Mouse (Mus musculus): ENCODE measurements around the gene Actrt3. TPM values are rescaled to one million over a fixed set of nuclear protein-coding genes. Genes with fewer than 3 reads are reported as not detected.

The Actrt3 gene
- polyA plus RNA-seq, 1 experiment from 2014 or later = 0.10 TPM

DNA sequence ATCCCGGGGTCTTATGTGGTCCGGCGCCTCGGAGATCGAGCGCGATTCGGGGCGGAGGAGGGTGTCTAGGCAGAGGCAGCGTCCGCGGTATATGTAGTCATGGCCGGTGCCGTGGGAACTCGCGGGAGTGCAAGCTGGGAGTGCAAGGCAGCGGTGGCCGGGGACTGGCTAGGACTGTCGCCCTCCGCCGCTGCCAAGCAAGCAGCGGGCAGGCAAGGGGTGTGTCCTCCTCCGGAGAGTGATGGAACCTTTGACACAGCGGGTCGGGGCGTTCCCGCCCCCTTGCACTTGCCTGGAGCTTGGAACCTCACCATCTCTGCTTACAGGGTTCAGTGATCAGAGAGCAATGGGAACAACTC, 3.0 kb upstream of the Actrt3 start:
- Histone ChIP-seq H3K9me3 (no peaks in the 10 kb centered on the region), H3K4me2 (peak overlapping the region; percentile 82), H3K36me3 (peaks cover 32% of the 10 kb centered on the region), H3K9ac (replicated peaks) (peak overlapping the region; percentile 82), H3K4me1 (replicated peaks) (peaks cover 17% of the 10 kb centered on the region), H3K27ac (peak overlapping the region; percentile 95), H3K27me3 (peaks cover 6% of the 10 kb centered on the region; the same call in 1 of the 2 replicates), H3K4me3 (replicated peaks) (peak overlapping the region; percentile 88)
- ATAC-seq (ENCODE audit: insufficient number of reproducible peaks, insufficient read depth, low FRiP score, low TSS enrichment, low read depth) = no peak; the same call in 1 of the 2 replicates
- 0% methylated on average over 27 of the region's 27 CpGs for WGBS

GRCm38 (mm10) chr3:30602065-30602739, 2.5 kb upstream of the Actrt3 start, which contains the start of gene Mynn:
TSS of gene Mynn (plus strand) at chr3:30602065.
- H3K9me3 ChIP-seq = no peaks in the 10 kb centered on the region
- H3K9ac ChIP-seq (replicated peaks) = peak within 1 kb of the TSS; percentile 82
- H3K4me2 ChIP-seq = peak within 1 kb of the TSS; percentile 82
- WGBS = under 1% methylated on average over 40 of the region's 40 CpGs
- peak within 1 kb of the TSS; percentile 88 for H3K4me3 ChIP-seq (replicated peaks)
- H3K27me3 ChIP-seq = peaks cover 6% of the 10 kb centered on the region; the same call in 1 of the 2 replicates
- ATAC-seq (ENCODE audit: insufficient number of reproducible peaks, insufficient read depth, low FRiP score, low TSS enrichment, low read depth) = peak; percentile 94
- H3K36me3 ChIP-seq = peaks cover 27% of the 10 kb centered on the region
- H3K4me1 ChIP-seq (replicated peaks) = peaks cover 17% of the 10 kb centered on the region
- H3K27ac ChIP-seq = peak within 1 kb of the TSS; percentile 95

- Histone ChIP-seq H3K4me2 (peak overlapping the region; percentile 82), H3K4me1 (replicated peaks) (peaks cover 17% of the 10 kb centered on the region), H3K9me3 (no peaks in the 10 kb centered on the region), H3K4me3 (replicated peaks) (peak overlapping the region; percentile 88), H3K27ac (peak overlapping the region; percentile 95), H3K36me3 (peaks cover 25% of the 10 kb centered on the region), H3K27me3 (peaks cover 6% of the 10 kb centered on the region; the same call in 1 of the 2 replicates), H3K9ac (replicated peaks) (peak overlapping the region; percentile 82)
- under 1% methylated on average over 13 of the region's 13 CpGs for WGBS
- ATAC-seq (ENCODE audit: insufficient number of reproducible peaks, insufficient read depth, low FRiP score, low TSS enrichment, low read depth) = no peak
These were observed 1.9 kb upstream of the Actrt3 start for GRCm38 (mm10) chr3:30601610-30602064.

DNA sequence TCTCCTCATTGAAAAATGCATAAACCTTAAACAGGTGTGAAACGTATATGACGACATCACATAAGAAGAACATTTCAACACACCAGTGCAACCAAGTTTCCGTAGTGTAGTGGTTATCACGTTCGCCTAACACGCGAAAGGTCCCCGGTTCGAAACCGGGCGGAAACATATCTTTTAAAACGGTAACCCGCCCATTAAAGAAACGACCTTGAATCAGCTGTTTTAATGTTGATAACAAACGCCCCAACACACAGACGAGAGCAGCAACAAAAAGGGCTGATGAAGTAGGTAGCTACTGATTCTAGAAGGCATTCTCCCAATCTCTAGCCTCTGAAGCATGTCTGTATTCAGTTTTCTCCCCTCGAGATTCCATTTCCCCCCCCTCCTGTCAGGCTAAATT, 1.4 kb upstream of the Actrt3 start:
- H3K27me3 ChIP-seq = peaks cover 6% of the 10 kb centered on the region; the same call in 1 of the 2 replicates
- peaks cover 17% of the 10 kb centered on the region for H3K4me1 ChIP-seq (replicated peaks)
- 0 out of 2 replicates have a peak, but pooled peaks have one; percentile 22 for ATAC-seq (ENCODE audit: insufficient number of reproducible peaks, insufficient read depth, low FRiP score, low TSS enrichment, low read depth)
- peaks cover 21% of the 10 kb centered on the region for H3K36me3 ChIP-seq
- peak overlapping the region; percentile 70; the same call in 1 of the 2 replicates for H3K27ac ChIP-seq
- under 1% methylated on average over 17 of the region's 17 CpGs for WGBS
- no peaks in the 10 kb centered on the region for H3K9me3 ChIP-seq
- peak overlapping the region; percentile 82 for H3K4me2 ChIP-seq
- H3K9ac ChIP-seq (replicated peaks) = no peak overlapping the region
- peak overlapping the region; percentile 88 for H3K4me3 ChIP-seq (replicated peaks)

DNA sequence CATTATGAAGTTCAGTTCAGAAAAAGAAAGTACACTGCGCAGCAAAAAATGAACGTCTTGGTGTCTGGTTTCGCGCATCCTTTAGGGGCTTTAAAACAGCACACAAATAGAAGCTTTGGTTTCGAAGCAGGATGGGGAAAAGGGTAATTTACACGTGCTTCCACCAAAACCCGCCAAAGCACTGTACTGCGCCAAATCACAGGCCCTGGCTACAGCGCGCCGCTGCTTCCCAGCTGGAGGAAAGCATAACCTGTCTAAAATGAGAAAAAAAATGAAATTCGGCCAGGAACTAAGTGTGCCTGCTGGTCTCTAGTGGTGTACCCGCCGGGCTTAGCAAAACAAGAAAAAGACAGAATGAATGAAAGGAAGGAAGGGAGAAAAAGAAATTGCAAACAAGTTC, 978 bp upstream of the Actrt3 start:
- Histone ChIP-seq H3K27me3 (peaks cover 6% of the 10 kb centered on the region; the same call in 1 of the 2 replicates), H3K4me1 (replicated peaks) (peaks cover 21% of the 10 kb centered on the region), H3K27ac (peak overlapping the region; percentile 74), H3K4me2 (peak overlapping the region; percentile 82), H3K9me3 (no peaks in the 10 kb centered on the region), H3K9ac (replicated peaks) (peak overlapping the region; percentile 57), H3K36me3 (peaks cover 16% of the 10 kb centered on the region), H3K4me3 (replicated peaks) (peak overlapping the region; percentile 88)
- ATAC-seq (ENCODE audit: insufficient number of reproducible peaks, insufficient read depth, low FRiP score, low TSS enrichment, low read depth) = no peak
- WGBS = under 1% methylated on average over 14 of the region's 14 CpGs

GRCm38 (mm10) chr3:30597271-30597670, 2.5 kb downstream of the Actrt3 start:
- no peaks in the 10 kb centered on the region for H3K36me3 ChIP-seq
- H3K4me1 ChIP-seq (replicated peaks) = peaks cover 18% of the 10 kb centered on the region
- no peak overlapping the region for H3K9ac ChIP-seq (replicated peaks)
- no peak overlapping the region for H3K4me3 ChIP-seq (replicated peaks)
- H3K27ac ChIP-seq = no peak overlapping the region
- peaks cover 6% of the 10 kb centered on the region; the same call in 1 of the 2 replicates for H3K27me3 ChIP-seq
- 83% methylated on average over 7 of the region's 7 CpGs for WGBS
- ATAC-seq (ENCODE audit: insufficient number of reproducible peaks, insufficient read depth, low FRiP score, low TSS enrichment, low read depth) = no peak
- H3K9me3 ChIP-seq = no peaks in the 10 kb centered on the region
- no peak overlapping the region for H3K4me2 ChIP-seq

- peaks cover 18% of the 10 kb centered on the region for H3K4me1 ChIP-seq (replicated peaks)
- WGBS = under 1% methylated on average over 62 of the region's 62 CpGs
- no peaks in the 10 kb centered on the region for H3K36me3 ChIP-seq
- H3K27ac ChIP-seq = peak overlapping the region; percentile 82
- H3K9me3 ChIP-seq = no peaks in the 10 kb centered on the region
- peak overlapping the region; percentile 77 for H3K4me3 ChIP-seq (replicated peaks)
- H3K27me3 ChIP-seq = peaks cover 6% of the 10 kb centered on the region; the same call in 1 of the 2 replicates
- H3K4me2 ChIP-seq = peak overlapping the region; percentile 77
- peak; percentile 39 for ATAC-seq (ENCODE audit: insufficient number of reproducible peaks, insufficient read depth, low FRiP score, low TSS enrichment, low read depth)
- H3K9ac ChIP-seq (replicated peaks) = peak overlapping the region; percentile 90
These were observed 4.5 kb downstream of the Actrt3 start for GRCm38 (mm10) chr3:30595111-30595832.

DNA sequence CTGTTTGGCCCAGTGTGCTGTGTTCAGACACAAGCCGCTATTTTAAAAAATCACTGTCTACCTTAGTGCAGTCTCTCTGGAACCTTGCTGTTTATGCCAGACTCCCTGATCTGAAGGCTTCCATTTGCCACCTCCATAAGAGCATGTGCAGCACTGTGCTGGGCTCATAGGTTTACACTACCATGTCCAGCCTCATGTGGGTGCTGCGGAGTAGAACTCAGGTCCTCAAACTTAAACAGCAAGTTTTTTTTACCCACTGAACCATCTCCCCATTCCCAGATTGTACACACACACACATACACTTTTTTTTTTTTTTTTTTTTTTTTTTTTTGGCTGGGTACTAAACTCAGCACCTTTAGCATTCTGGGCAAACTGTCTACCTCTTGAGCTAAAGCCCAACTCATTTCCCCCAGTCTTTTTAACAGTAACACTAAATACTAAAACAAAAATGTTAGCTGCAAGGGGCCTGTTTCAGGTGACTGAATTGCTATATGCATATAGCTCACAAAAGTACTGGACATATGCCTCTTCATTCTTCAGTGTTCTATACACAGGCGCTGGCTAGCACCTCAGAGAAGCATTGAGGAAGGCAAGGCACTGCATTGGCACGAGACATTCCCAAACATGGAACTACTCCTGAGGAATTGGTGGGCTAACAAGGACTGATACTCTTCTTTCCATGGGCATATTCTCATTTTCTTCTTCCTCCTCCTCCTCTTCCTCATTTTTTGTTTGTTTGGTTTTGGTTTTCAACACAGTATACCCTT, 5.8 kb downstream of the Actrt3 start:
- 0 out of 2 replicates have a peak, but pooled peaks have one; percentile 29 for ATAC-seq (ENCODE audit: insufficient number of reproducible peaks, insufficient read depth, low FRiP score, low TSS enrichment, low read depth)
- no peak overlapping the region for H3K4me2 ChIP-seq
- no peak overlapping the region for H3K9ac ChIP-seq (replicated peaks)
- 79% methylated on average over 4 of the region's 4 CpGs for WGBS
- peaks cover 2% of the 10 kb centered on the region; the same call in 1 of the 2 replicates for H3K27me3 ChIP-seq
- no peak overlapping the region for H3K4me3 ChIP-seq (replicated peaks)
- no peaks in the 10 kb centered on the region for H3K36me3 ChIP-seq
- peaks cover 8% of the 10 kb centered on the region for H3K4me1 ChIP-seq (replicated peaks)
- H3K9me3 ChIP-seq = no peaks in the 10 kb centered on the region
- H3K27ac ChIP-seq = no peak overlapping the region

DNA sequence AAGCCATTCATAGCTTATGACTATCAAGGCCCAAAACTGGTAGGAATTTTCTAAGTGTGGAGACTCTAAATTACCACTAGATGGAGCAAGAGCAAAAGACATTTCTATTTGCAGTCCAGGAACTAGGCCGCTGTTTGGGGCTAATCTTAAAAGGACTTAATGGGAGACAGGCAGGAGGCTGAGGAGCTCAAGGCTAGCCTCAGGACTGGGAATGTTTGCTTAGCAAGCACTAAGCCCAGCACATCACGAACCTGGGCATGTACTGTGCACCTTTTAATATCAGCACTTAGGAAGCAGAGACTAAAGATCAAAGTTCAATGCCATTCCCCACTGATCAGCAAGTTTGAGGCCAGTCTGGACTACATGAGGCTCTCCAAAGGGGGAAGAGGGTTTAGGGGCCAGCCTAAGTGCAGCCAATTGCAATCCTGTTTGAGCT, 7.3 kb downstream of the Actrt3 start:
- H3K27ac ChIP-seq = peak overlapping the region; percentile 70
- no peaks in the 10 kb centered on the region for H3K27me3 ChIP-seq
- no peak overlapping the region for H3K4me3 ChIP-seq (replicated peaks)
- no peaks in the 10 kb centered on the region for H3K9me3 ChIP-seq
- H3K36me3 ChIP-seq = no peaks in the 10 kb centered on the region
- ATAC-seq (ENCODE audit: insufficient number of reproducible peaks, insufficient read depth, low FRiP score, low TSS enrichment, low read depth) = no peak; the same call in 1 of the 2 replicates
- H3K4me1 ChIP-seq (replicated peaks) = peaks cover 8% of the 10 kb centered on the region
- 0% methylated on average over 2 of the region's 2 CpGs for WGBS
- no peak overlapping the region for H3K4me2 ChIP-seq
- H3K9ac ChIP-seq (replicated peaks) = no peak overlapping the region

DNA sequence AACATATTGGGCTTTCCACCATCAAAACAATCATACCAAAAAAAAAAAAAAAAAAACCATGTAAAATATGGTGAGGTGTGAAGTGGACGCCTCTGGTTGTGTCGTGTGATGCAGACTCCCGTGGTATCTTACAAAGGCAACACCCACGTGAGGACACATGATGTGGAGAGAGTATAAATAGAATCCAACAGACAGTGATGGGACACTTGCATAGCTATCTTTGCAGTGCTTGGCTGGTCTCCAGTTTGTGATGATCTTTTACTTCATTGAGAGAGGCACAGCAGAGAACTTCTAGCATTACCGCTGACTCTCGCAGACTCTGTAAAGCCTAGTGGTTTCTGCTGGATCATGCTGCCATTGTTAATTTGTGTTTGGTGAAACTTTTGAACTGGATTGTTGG, 10.9 kb downstream of the Actrt3 start:
- Histone ChIP-seq H3K4me3 (replicated peaks) (no peak overlapping the region), H3K27me3 (no peaks in the 10 kb centered on the region), H3K27ac (no peak overlapping the region), H3K9me3 (no peaks in the 10 kb centered on the region), H3K36me3 (no peaks in the 10 kb centered on the region), H3K9ac (replicated peaks) (no peak overlapping the region), H3K4me1 (replicated peaks) (peaks cover 4% of the 10 kb centered on the region; the same call in 1 of the 2 replicates), H3K4me2 (no peak overlapping the region)
- no peak for ATAC-seq (ENCODE audit: insufficient number of reproducible peaks, insufficient read depth, low FRiP score, low TSS enrichment, low read depth)
- 89% methylated on average over 6 of the region's 6 CpGs for whole genome bisulfite sequencing
